Comparison of ENCODE assay signal across 8 mouse cellular contexts in the genomic region with DNA sequence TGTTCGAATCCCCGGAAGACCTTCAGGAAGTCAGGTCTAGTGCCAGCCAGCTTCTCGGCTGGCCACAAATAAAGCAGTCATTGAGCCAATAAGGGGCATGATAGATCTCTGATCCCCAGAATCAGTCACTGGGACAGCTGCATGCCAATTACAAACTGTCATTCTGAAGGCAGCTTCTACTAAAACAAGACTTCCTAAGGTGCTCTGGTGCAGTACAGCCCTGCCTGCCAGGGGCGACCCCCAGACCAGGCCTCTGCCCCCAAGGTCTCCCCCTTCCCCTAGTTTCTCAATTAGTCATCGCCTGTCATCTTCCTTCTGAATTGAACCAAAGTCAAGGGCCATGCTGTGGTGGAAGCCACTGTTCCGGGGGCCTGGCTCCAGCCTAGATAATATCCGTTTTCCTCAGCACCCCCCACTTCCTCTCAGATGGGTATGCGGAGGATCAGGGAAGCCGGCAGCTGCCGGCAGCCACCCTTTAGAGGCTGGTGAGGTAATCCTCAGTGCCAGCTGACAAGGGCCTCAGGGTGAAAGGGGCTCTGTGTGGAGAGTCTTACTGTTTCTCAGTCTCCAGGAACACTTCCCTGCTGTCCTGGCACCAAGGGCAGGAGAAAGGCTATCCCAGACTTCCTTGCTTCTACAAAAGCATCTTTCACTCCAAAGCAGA. TPM values are rescaled to one million over a fixed set of nuclear protein-coding genes. Genes with fewer than 3 reads are reported as not detected.
DNase-seq lines count a peak whose midpoint lies in the region; ATAC-seq and TF ChIP-seq lines count a peak whose summit lies in the region.

No protein-coding gene starts in this region.

- no peaks in the 10 kb centered on the region for H3K4me1 ChIP-seq in liver, embryonic 11.5 days (replicated peaks; ENCODE audit: control insufficient read depth, insufficient read depth, low read length)
- peaks cover 2% of the 10 kb centered on the region; the same call in 1 of the 2 replicates for H3K4me1 ChIP-seq in liver, postnatal 0 days (ENCODE audit: insufficient read depth)
- H3K4me1 ChIP-seq in embryonic facial prominence, embryonic 15.5 days = 0 out of 2 replicates have a peak, but pooled peaks cover 5% of the 10 kb centered on the region

- no peaks in the 10 kb centered on the region for H3K36me3 ChIP-seq in liver, embryonic 11.5 days (ENCODE audit: control insufficient read depth, insufficient read depth, low read length)
- H3K36me3 ChIP-seq in liver, postnatal 0 days (replicated peaks; ENCODE audit: insufficient read depth, low read length) = no peaks in the 10 kb centered on the region
- no peaks in the 10 kb centered on the region for H3K36me3 ChIP-seq in embryonic facial prominence, embryonic 15.5 days

- H3K9me3 ChIP-seq in liver, embryonic 11.5 days (ENCODE audit: control insufficient read depth, low read length) = no peaks in the 10 kb centered on the region
- no peaks in the 10 kb centered on the region for H3K9me3 ChIP-seq in liver, postnatal 0 days (ENCODE audit: low read length)
- no peaks in the 10 kb centered on the region for H3K9me3 ChIP-seq in embryonic facial prominence, embryonic 15.5 days (replicated peaks)

- no peaks in the 10 kb centered on the region for H3K27me3 ChIP-seq in liver, embryonic 11.5 days (replicated peaks; ENCODE audit: control insufficient read depth, insufficient read depth, low read length)
- no peaks in the 10 kb centered on the region for H3K27me3 ChIP-seq in liver, postnatal 0 days (ENCODE audit: insufficient read depth, low read length)
- H3K27me3 ChIP-seq in embryonic facial prominence, embryonic 15.5 days = no peaks in the 10 kb centered on the region

- no peak for TF ChIP-seq CTCF in liver, postnatal 0 days (IDR thresholded peaks at IDR 0.05; ENCODE audit: low read depth)
- no peak for TF ChIP-seq CTCF in gastrocnemius, adult 2 months (IDR thresholded peaks at IDR 0.05)

- no peak overlapping the region for H3K9ac ChIP-seq in liver, embryonic 11.5 days (ENCODE audit: low read depth, low read length)
- H3K9ac ChIP-seq in liver, postnatal 0 days (replicated peaks) = no peak overlapping the region
- H3K9ac ChIP-seq in embryonic facial prominence, embryonic 15.5 days = no peak overlapping the region

- H3K27ac ChIP-seq in liver, embryonic 11.5 days (ENCODE audit: low read depth, low read length) = no peak overlapping the region
- no peak overlapping the region for H3K27ac ChIP-seq in liver, postnatal 0 days (ENCODE audit: low read depth)
- no peak overlapping the region; the same call in 1 of the 2 replicates for H3K27ac ChIP-seq in embryonic facial prominence, embryonic 15.5 days (replicated peaks)
- H3K27ac ChIP-seq in gastrocnemius, adult 2 months = no peak overlapping the region; the same call in 1 of the 2 replicates

- no peak for DNase-seq in liver, embryonic 11.5 days (ENCODE audit: low spot score)
- no peak for DNase-seq in liver, postnatal 0 days
- DNase-seq in lung, postnatal 4 days = peak; percentile 63 to 76
- no peak for DNase-seq in gastrocnemius, adult 2 months
- DNase-seq in urinary bladder, postnatal 10 days (ENCODE audit: low spot score) = no peak
- DNase-seq in layer of hippocampus, adult 9-11 months = no peak

- 0 out of 2 replicates have a peak overlapping the region, but pooled peaks have one; percentile 9 for H3K4me2 ChIP-seq in liver, embryonic 11.5 days
- no peak overlapping the region for H3K4me2 ChIP-seq in liver, postnatal 0 days (ENCODE audit: low read depth, low read length)
- H3K4me2 ChIP-seq in embryonic facial prominence, embryonic 15.5 days (replicated peaks) = no peak overlapping the region

- TF ChIP-seq EP300 in liver, postnatal 0 days (IDR thresholded peaks at IDR 0.05; ENCODE audit: low read depth) = no peak

- WGBS in liver, embryonic 11.5 days = 36% methylated on average over 10 of the region's 10 CpGs
- WGBS in liver, postnatal 0 days (ENCODE audit: insufficient replicate concordance) = 37% methylated on average over 10 of the region's 10 CpGs
- WGBS in embryonic facial prominence, embryonic 15.5 days = 28% methylated on average over 10 of the region's 10 CpGs

- intact Hi-C loops in gastrocnemius, adult 2 months (cut with DNase I) = no loop called here

- no peak; the same call in 1 of the 2 replicates for ATAC-seq in liver, embryonic 11.5 days (replicated peaks; ENCODE audit: low FRiP score)
- no peak; the same call in 1 of the 2 replicates for ATAC-seq in liver, postnatal 0 days
- ATAC-seq in embryonic facial prominence, embryonic 15.5 days (ENCODE audit: insufficient number of reproducible peaks, low FRiP score, low TSS enrichment, low read depth) = peak; percentile 57; the same call in 1 of the 2 replicates
- peak; percentile 37 to 66; a peak in 2 of 4 replicates for ATAC-seq in hematopoietic stem cell, adult 5-6 weeks (replicated peaks in 1 of 2; ENCODE audit: insufficient read depth in 1 of 2, low FRiP score in 2 of 2, low TSS enrichment in 1 of 2, low read depth in 1 of 2, poor library complexity in 2 of 2, severe bottlenecking in 2 of 2)

- no peak overlapping the region for H3K4me3 ChIP-seq in liver, embryonic 11.5 days (ENCODE audit: low read depth, low read length)
- H3K4me3 ChIP-seq in liver, postnatal 0 days (ENCODE audit: low read depth, low read length) = no peak overlapping the region
- H3K4me3 ChIP-seq in embryonic facial prominence, embryonic 15.5 days (replicated peaks) = no peak overlapping the region
- H3K4me3 ChIP-seq in gastrocnemius, adult 2 months = no peak overlapping the region

RNA-seq across cellular contexts. Expression of a gene that starts 23.2 kb away (rescaled TPM):
- 78.7 and 82.2 TPM in 2 replicates for polyA plus RNA-seq in liver, embryonic 11.5 days (2014; fragmentation: Nextera tagmentation; extraction: Ambion mirVana)
- polyA plus RNA-seq in liver, postnatal 0 days (2015; fragmentation: Nextera tagmentation; extraction: Ambion mirVana) = 30.4 and 33.1 TPM in 2 replicates
- 138 and 155 TPM in 2 replicates for polyA plus RNA-seq in embryonic facial prominence, embryonic 15.5 days (2015; fragmentation: Nextera tagmentation; extraction: Ambion mirVana)
- total RNA-seq in hematopoietic stem cell, adult 5-6 weeks (2017) = 83.4 and 115 TPM in 2 replicates
- total RNA-seq in gastrocnemius, adult 2 months (2021) = 1 to 10 TPM; 6.5 TPM

RNA-seq across cellular contexts. Expression of a gene that starts 59.4 kb away (rescaled TPM):
- polyA plus RNA-seq in liver, embryonic 11.5 days (2014; fragmentation: Nextera tagmentation; extraction: Ambion mirVana) = 4.4 and 5.4 TPM in 2 replicates
- 0.66 and 0.76 TPM in 2 replicates for polyA plus RNA-seq in liver, postnatal 0 days (2015; fragmentation: Nextera tagmentation; extraction: Ambion mirVana)
- polyA plus RNA-seq in embryonic facial prominence, embryonic 15.5 days (2015; fragmentation: Nextera tagmentation; extraction: Ambion mirVana) = 12.6 and 13.0 TPM in 2 replicates
- total RNA-seq in hematopoietic stem cell, adult 5-6 weeks (2017) = 0.94 and 1.6 TPM in 2 replicates
- 10 to 100 TPM; 13.8 to 17.0 TPM for total RNA-seq in gastrocnemius, adult 2 months (2021)

Comparison
In these comparisons a context has a peak if more than half of its experiments do, and no peak if none do; other contexts are left out.
1. ATAC-seq: peak in embryonic facial prominence, embryonic 15.5 days (single experiment) and hematopoietic stem cell, adult 5-6 weeks (2 of 2); none in liver, embryonic 11.5 days (single experiment) and liver, postnatal 0 days (single experiment).
2. DNase-seq: peak in lung, postnatal 4 days (2 of 2); none in liver, embryonic 11.5 days (single experiment), liver, postnatal 0 days (single experiment), gastrocnemius, adult 2 months (single experiment), urinary bladder, postnatal 10 days (single experiment) and layer of hippocampus, adult 9-11 months (single experiment).